Mouse (Mus musculus) spleen, adult 2 months (tissue): ENCODE data around the gene Hoxc10.

Experiments
- CTCF ChIP-seq: fragments of 200-500 bp; IDR thresholded peaks from 2 replicates; pipeline ENCODE4 v1.5.1; 2011; ENCODE audit warnings: mild to moderate bottlenecking, inconsistent platforms; ENCODE audit not compliant: insufficient read depth, insufficient read length, insufficient replicate concordance; ENCODE audit errors: extremely low read depth
- POLR2A ChIP-seq: fragments of 200-500 bp; IDR thresholded peaks from 2 replicates; pipeline ENCODE4 v1.6.1; 2011; ENCODE audit warnings: low read depth, low read length, inconsistent platforms

- TF ChIP-seq CTCF (no peak), POLR2A (no peak)
Measured at GRCm38 (mm10) chr15:102999955-103000354, 33.4 kb downstream of the Hoxc10 start.
